Mouse (Mus musculus) adrenal gland, adult (tissue): ENCODE results near the gene Cyp2r1.
"Not testable (repeated sequence)": the region's sequence is repeated elsewhere in the genome, so short reads cannot be mapped to it uniquely, and the experiment has no call there.

ENCODE experiments used
- DNase-seq, 2 experiments: peaks; one replicate each; pipeline ENCODE4 v3.0.0; 2022 to 2023; ENCODE audit warnings: low spot score in 1 of 2; ENCODE audit not compliant: inconsistent age in 2 of 2

The Cyp2r1 gene

GRCm38 (mm10) chr7:114562531-114563241 lies at the start of gene Cyp2r1:
Cyp2r1 (minus strand) TSS chr7:114562972.
- peak; percentile 87 to 95 for DNase-seq

- DNase-seq: not testable (repeated sequence)
These were observed 31.6 kb upstream of the Cyp2r1 start for GRCm38 (mm10) chr7:114594391-114594790.

- DNase-seq: no peak
These were observed 19.7 kb upstream of the Cyp2r1 start for GRCm38 (mm10) chr7:114582441-114582840.

GRCm38 (mm10) chr7:114581200-114581599 lies 18.4 kb upstream of the Cyp2r1 start:
- DNase-seq: no peak

- DNase-seq: peak; percentile 34 to 86
These were observed 17.7 kb upstream of the Cyp2r1 start for GRCm38 (mm10) chr7:114580426-114580825.

- peak; percentile 48 to 66 for DNase-seq
These were observed 14.9 kb upstream of the Cyp2r1 start for GRCm38 (mm10) chr7:114577665-114578064.

GRCm38 (mm10) chr7:114576931-114577330 lies 14.2 kb upstream of the Cyp2r1 start:
- peak in 1 of 2 experiments; percentile 33 for DNase-seq

GRCm38 (mm10) chr7:114573866-114574265 lies 11.1 kb upstream of the Cyp2r1 start:
- DNase-seq: not testable (repeated sequence)

- DNase-seq: no peak
These were observed 26.6 kb downstream of the Cyp2r1 start for GRCm38 (mm10) chr7:114536179-114536578.

- no peak for DNase-seq
These were observed 36.5 kb downstream of the Cyp2r1 start for GRCm38 (mm10) chr7:114526245-114526644.

- peak; percentile 40 to 60 for DNase-seq
These were observed 42.6 kb downstream of the Cyp2r1 start for GRCm38 (mm10) chr7:114520122-114520521.

GRCm38 (mm10) chr7:114508879-114509278 lies 53.9 kb downstream of the Cyp2r1 start:
- no peak for DNase-seq
